Mouse (Mus musculus): Measurements from ENCODE around the gene Aox4.

DNA sequence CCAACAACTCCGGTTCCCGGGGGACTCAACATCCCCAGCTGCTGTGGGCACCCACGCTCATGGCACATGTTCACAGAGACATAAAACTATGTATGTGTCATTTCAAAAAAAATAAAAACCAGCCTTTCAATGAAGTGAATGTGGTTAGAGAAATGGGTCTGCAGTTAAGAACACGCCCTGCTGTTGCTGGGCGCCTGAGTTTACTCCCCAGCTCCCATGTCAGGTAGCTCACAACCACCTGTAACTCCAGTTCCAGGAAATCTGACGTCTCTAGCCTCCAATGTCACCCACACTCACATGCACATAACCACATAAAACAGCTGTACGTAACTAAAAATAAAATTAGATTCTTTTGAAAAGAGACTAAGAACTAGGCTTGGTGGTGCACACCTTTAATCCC lies 90.9 kb downstream of the Aox4 start:
- TF ChIP-seq CTCF (IDR thresholded peaks at IDR 0.05; ENCODE audit: low read depth, low read length) = no peak
- no peak for TF ChIP-seq POLR2A (IDR thresholded peaks at IDR 0.05; ENCODE audit: borderline replicate concordance, low read depth, low read length)
